Mouse (Mus musculus): ENCODE measurements at regions not wholly inside any gene's neighbourhood (a gene's known extent, or its start where the extent isn't known, plus 50 kb on each side); places are given as distances from the start of the nearest gene placed in this dataset.

- in situ Hi-C loops (cut with MboI, MseI), result no loop called here
These were observed 486.7 kb downstream of the Epha4 start for GRCm38 (mm10) chr1:77028216-77028615.

GRCm38 (mm10) chr1:77029091-77029490 lies 485.8 kb downstream of the Epha4 start:
- in situ Hi-C loops (cut with MboI, MseI), result no loop called here

GRCm38 (mm10) chr1:77043749-77044564 lies 470.9 kb downstream of the Epha4 start:
- in situ Hi-C loops (cut with MboI, MseI), result no loop called here

GRCm38 (mm10) chr1:77048720-77049406 lies 466.0 kb downstream of the Epha4 start:
- in situ Hi-C loops (cut with MboI, MseI), result no loop called here

- in situ Hi-C loops (cut with MboI, MseI), result no loop called here
These were observed 463.6 kb downstream of the Epha4 start for GRCm38 (mm10) chr1:77051239-77051638.

- in situ Hi-C loops (cut with MboI, MseI), result no loop called here
These were observed 460.9 kb downstream of the Epha4 start for GRCm38 (mm10) chr1:77053837-77054540.

- in situ Hi-C loops (cut with MboI, MseI), result no loop called here
These were observed 452.4 kb downstream of the Epha4 start for GRCm38 (mm10) chr1:77062468-77062867.

GRCm38 (mm10) chr1:77073071-77073470 lies 441.8 kb downstream of the Epha4 start:
- in situ Hi-C loops (cut with MboI, MseI), result no loop called here

GRCm38 (mm10) chr1:77074926-77075885 lies 439.7 kb downstream of the Epha4 start:
- in situ Hi-C loops (cut with MboI, MseI), result no loop called here

GRCm38 (mm10) chr1:77080767-77081166 lies 434.1 kb downstream of the Epha4 start:
- in situ Hi-C loops (cut with MboI, MseI), result no loop called here

- in situ Hi-C loops (cut with MboI, MseI), result no loop called here
These were observed 433.2 kb downstream of the Epha4 start for GRCm38 (mm10) chr1:77081660-77082059.

- in situ Hi-C loops (cut with MboI, MseI), result no loop called here
These were observed 432.5 kb downstream of the Epha4 start for GRCm38 (mm10) chr1:77082410-77082809.

- in situ Hi-C loops (cut with MboI, MseI), result no loop called here
These were observed 421.3 kb downstream of the Epha4 start for GRCm38 (mm10) chr1:77093551-77093950.

- in situ Hi-C loops (cut with MboI, MseI), result no loop called here
These were observed 413.1 kb downstream of the Epha4 start for GRCm38 (mm10) chr1:77101726-77102272.

- in situ Hi-C loops (cut with MboI, MseI), result no loop called here
These were observed 412.3 kb downstream of the Epha4 start for GRCm38 (mm10) chr1:77102421-77103133.

GRCm38 (mm10) chr1:77109861-77110785 lies 404.8 kb downstream of the Epha4 start:
- in situ Hi-C loops (cut with MboI, MseI), result no loop called here

- in situ Hi-C loops (cut with MboI, MseI), result no loop called here
These were observed 386.5 kb downstream of the Epha4 start for GRCm38 (mm10) chr1:77128411-77128810.

- in situ Hi-C loops (cut with MboI, MseI), result no loop called here
These were observed 377.2 kb downstream of the Epha4 start for GRCm38 (mm10) chr1:77137663-77138062.

GRCm38 (mm10) chr1:77140906-77141305 lies 374.0 kb downstream of the Epha4 start:
- in situ Hi-C loops (cut with MboI, MseI), result no loop called here

Data from T-helper 1 cell (primary cell).